Comparison of ENCODE assay signal across 8 mouse cellular contexts in genomic region chr3:96596855-96597254, GRCm38 (mm10). TPM values are rescaled to one million over a fixed set of nuclear protein-coding genes. Genes with fewer than 3 reads are reported as not detected.
DNase-seq lines count a peak whose midpoint lies in the region; ATAC-seq lines count a peak whose summit lies in the region.

No protein-coding gene starts in this region.

- H3K4me3 ChIP-seq in kidney, embryonic 14.5 days (ENCODE audit: low read length), result peak overlapping the region; percentile 47
- peak overlapping the region; percentile 56 for H3K4me3 ChIP-seq in brown adipose tissue, adult 24 weeks (ENCODE audit: insufficient read depth, low read depth, low read length)
- peak overlapping the region; percentile 52 for H3K4me3 ChIP-seq in hindbrain, embryonic 12.5 days
- peak overlapping the region; percentile 48 for H3K4me3 ChIP-seq in midbrain, embryonic 14.5 days (replicated peaks; ENCODE audit: low read depth, low read length)

- H3K4me2 ChIP-seq in kidney, embryonic 14.5 days (replicated peaks; ENCODE audit: low read depth, low read length), result peak overlapping the region; percentile 96
- peak overlapping the region; percentile 94 for H3K4me2 ChIP-seq in hindbrain, embryonic 12.5 days (replicated peaks)
- peak overlapping the region; percentile 100 for H3K4me2 ChIP-seq in midbrain, embryonic 14.5 days (ENCODE audit: low read length)

- peak overlapping the region; percentile 62; the same call in 1 of the 2 replicates for H3K9ac ChIP-seq in kidney, embryonic 14.5 days (ENCODE audit: low read depth, low read length)
- peak overlapping the region; percentile 78 for H3K9ac ChIP-seq in hindbrain, embryonic 12.5 days
- H3K9ac ChIP-seq in midbrain, embryonic 14.5 days (replicated peaks; ENCODE audit: low read length), result peak overlapping the region; percentile 68

- DNase-seq in kidney, adult 18-20 months, result no peak
- peak; percentile 41 for DNase-seq in midbrain, embryonic 14.5 days
- DNase-seq in embryo, embryonic 11 days, result no peak
- no peak for DNase-seq in MN1 (ENCODE audit: low spot score)
- DNase-seq in ovary, adult 18-20 months (ENCODE audit: low spot score), result no peak

- no peaks in the 10 kb centered on the region for H3K36me3 ChIP-seq in kidney, embryonic 14.5 days (ENCODE audit: control insufficient read depth, insufficient read depth, low read length)
- H3K36me3 ChIP-seq in hindbrain, embryonic 12.5 days, result no peaks in the 10 kb centered on the region
- no peaks in the 10 kb centered on the region for H3K36me3 ChIP-seq in midbrain, embryonic 14.5 days (ENCODE audit: control insufficient read depth, insufficient read depth, low read length)

- peaks cover 32% of the 10 kb centered on the region for H3K27me3 ChIP-seq in kidney, embryonic 14.5 days (ENCODE audit: control insufficient read depth, insufficient read depth, low read length)
- H3K27me3 ChIP-seq in hindbrain, embryonic 12.5 days, result peaks cover 32% of the 10 kb centered on the region
- no peaks in the 10 kb centered on the region for H3K27me3 ChIP-seq in midbrain, embryonic 14.5 days (ENCODE audit: control insufficient read depth, insufficient read depth, low read length)

- peaks cover 30% of the 10 kb centered on the region for H3K4me1 ChIP-seq in kidney, embryonic 14.5 days (ENCODE audit: control insufficient read depth, insufficient read depth, low read length)
- peaks cover 6% of the 10 kb centered on the region for H3K4me1 ChIP-seq in brown adipose tissue, adult 24 weeks (ENCODE audit: control insufficient read depth, insufficient read depth, insufficient read length, low read length)
- H3K4me1 ChIP-seq in hindbrain, embryonic 12.5 days, result peaks cover 52% of the 10 kb centered on the region
- peaks cover 50% of the 10 kb centered on the region for H3K4me1 ChIP-seq in midbrain, embryonic 14.5 days (ENCODE audit: control insufficient read depth, insufficient read depth, low read length)

- no peak for ATAC-seq in kidney, embryonic 14.5 days (ENCODE audit: low FRiP score, low TSS enrichment)
- ATAC-seq in hindbrain, embryonic 12.5 days (ENCODE audit: low FRiP score), result no peak
- no peak for ATAC-seq in midbrain, embryonic 14.5 days (ENCODE audit: low FRiP score, low TSS enrichment)

- no peak overlapping the region for H3K27ac ChIP-seq in kidney, embryonic 14.5 days (ENCODE audit: low read depth, low read length)
- no peak overlapping the region for H3K27ac ChIP-seq in brown adipose tissue, adult 24 weeks (replicated peaks; ENCODE audit: low read depth, low read length)
- no peak overlapping the region for H3K27ac ChIP-seq in hindbrain, embryonic 12.5 days
- H3K27ac ChIP-seq in midbrain, embryonic 14.5 days (replicated peaks; ENCODE audit: low read depth, low read length), result peak overlapping the region; percentile 39

- H3K9me3 ChIP-seq in kidney, embryonic 14.5 days (ENCODE audit: control insufficient read depth, low read length), result no peaks in the 10 kb centered on the region
- H3K9me3 ChIP-seq in hindbrain, embryonic 12.5 days (replicated peaks), result no peaks in the 10 kb centered on the region
- H3K9me3 ChIP-seq in midbrain, embryonic 14.5 days (ENCODE audit: control insufficient read depth, low read length), result no peaks in the 10 kb centered on the region

- under 1% methylated on average over 11 of the region's 12 CpGs for WGBS in kidney, embryonic 14.5 days
- WGBS in hindbrain, embryonic 12.5 days, result under 1% methylated on average over 11 of the region's 12 CpGs
- 1% methylated on average over 11 of the region's 12 CpGs for WGBS in midbrain, embryonic 14.5 days

RNA-seq across cellular contexts. Expression of gene Ankrd34a, which starts 0.4 kb away (rescaled TPM):
- 1.8 and 2.4 TPM in 2 replicates for polyA plus RNA-seq in kidney, embryonic 14.5 days (2014; fragmentation: Nextera tagmentation; extraction: Ambion mirVana)
- not detected in 2 replicates for polyA plus RNA-seq in brown adipose tissue, adult 24 weeks (2012; ENCODE audit: insufficient read depth, insufficient read length, missing spikeins)
- 4.6 and 5.1 TPM in 2 replicates for polyA plus RNA-seq in hindbrain, embryonic 12.5 days (2016; fragmentation: Nextera tagmentation; extraction: Ambion mirVana)
- polyA plus RNA-seq in midbrain, embryonic 14.5 days (2014; fragmentation: Nextera tagmentation; extraction: Ambion mirVana), result 12.0 and 13.7 TPM in 2 replicates

RNA-seq across cellular contexts. Expression of gene Polr3gl, which starts 2.9 kb away (rescaled TPM):
- polyA plus RNA-seq in kidney, embryonic 14.5 days (2014; fragmentation: Nextera tagmentation; extraction: Ambion mirVana), result 18.0 and 22.3 TPM in 2 replicates
- polyA plus RNA-seq in brown adipose tissue, adult 24 weeks (2012; ENCODE audit: insufficient read depth, insufficient read length, missing spikeins), result 39.0 and 72.4 TPM in 2 replicates
- 40.0 and 42.3 TPM in 2 replicates for polyA plus RNA-seq in hindbrain, embryonic 12.5 days (2016; fragmentation: Nextera tagmentation; extraction: Ambion mirVana)
- polyA plus RNA-seq in midbrain, embryonic 14.5 days (2014; fragmentation: Nextera tagmentation; extraction: Ambion mirVana), result 14.8 and 17.1 TPM in 2 replicates

RNA-seq across cellular contexts. Expression of gene Lix1l, which starts 4.1 kb away (rescaled TPM):
- 5.8 and 7.0 TPM in 2 replicates for polyA plus RNA-seq in kidney, embryonic 14.5 days (2014; fragmentation: Nextera tagmentation; extraction: Ambion mirVana)
- 10.0 and 11.0 TPM in 2 replicates for polyA plus RNA-seq in brown adipose tissue, adult 24 weeks (2012; ENCODE audit: insufficient read depth, insufficient read length, missing spikeins)
- 6.6 and 7.3 TPM in 2 replicates for polyA plus RNA-seq in hindbrain, embryonic 12.5 days (2016; fragmentation: Nextera tagmentation; extraction: Ambion mirVana)
- 6.7 and 7.5 TPM in 2 replicates for polyA plus RNA-seq in midbrain, embryonic 14.5 days (2014; fragmentation: Nextera tagmentation; extraction: Ambion mirVana)

RNA-seq across cellular contexts. Expression of gene Gm16253, which starts 20.1 kb away (rescaled TPM):
- 0.72 and 1.3 TPM in 2 replicates for polyA plus RNA-seq in kidney, embryonic 14.5 days (2014; fragmentation: Nextera tagmentation; extraction: Ambion mirVana)
- not detected in 2 replicates for polyA plus RNA-seq in brown adipose tissue, adult 24 weeks (2012; ENCODE audit: insufficient read depth, insufficient read length, missing spikeins)
- polyA plus RNA-seq in hindbrain, embryonic 12.5 days (2016; fragmentation: Nextera tagmentation; extraction: Ambion mirVana), result 1.3 and 1.7 TPM in 2 replicates
- 0.43 and 0.45 TPM in 2 replicates for polyA plus RNA-seq in midbrain, embryonic 14.5 days (2014; fragmentation: Nextera tagmentation; extraction: Ambion mirVana)

RNA-seq across cellular contexts. Expression of gene Rbm8a, which starts 32.9 kb away (rescaled TPM):
- 167 and 236 TPM in 2 replicates for polyA plus RNA-seq in kidney, embryonic 14.5 days (2014; fragmentation: Nextera tagmentation; extraction: Ambion mirVana)
- 78.8 and 110 TPM in 2 replicates for polyA plus RNA-seq in brown adipose tissue, adult 24 weeks (2012; ENCODE audit: insufficient read depth, insufficient read length, missing spikeins)
- polyA plus RNA-seq in hindbrain, embryonic 12.5 days (2016; fragmentation: Nextera tagmentation; extraction: Ambion mirVana), result 142 and 152 TPM in 2 replicates
- 125 and 139 TPM in 2 replicates for polyA plus RNA-seq in midbrain, embryonic 14.5 days (2014; fragmentation: Nextera tagmentation; extraction: Ambion mirVana)
